Mouse (Mus musculus) embryo, embryonic 11 days (tissue): ENCODE measurements around the gene Dicer1.

Source experiments
- DNase-seq: peaks from one replicate; pipeline ENCODE4 v3.0.0-alpha.2; 2015

Gene Dicer1

DNA sequence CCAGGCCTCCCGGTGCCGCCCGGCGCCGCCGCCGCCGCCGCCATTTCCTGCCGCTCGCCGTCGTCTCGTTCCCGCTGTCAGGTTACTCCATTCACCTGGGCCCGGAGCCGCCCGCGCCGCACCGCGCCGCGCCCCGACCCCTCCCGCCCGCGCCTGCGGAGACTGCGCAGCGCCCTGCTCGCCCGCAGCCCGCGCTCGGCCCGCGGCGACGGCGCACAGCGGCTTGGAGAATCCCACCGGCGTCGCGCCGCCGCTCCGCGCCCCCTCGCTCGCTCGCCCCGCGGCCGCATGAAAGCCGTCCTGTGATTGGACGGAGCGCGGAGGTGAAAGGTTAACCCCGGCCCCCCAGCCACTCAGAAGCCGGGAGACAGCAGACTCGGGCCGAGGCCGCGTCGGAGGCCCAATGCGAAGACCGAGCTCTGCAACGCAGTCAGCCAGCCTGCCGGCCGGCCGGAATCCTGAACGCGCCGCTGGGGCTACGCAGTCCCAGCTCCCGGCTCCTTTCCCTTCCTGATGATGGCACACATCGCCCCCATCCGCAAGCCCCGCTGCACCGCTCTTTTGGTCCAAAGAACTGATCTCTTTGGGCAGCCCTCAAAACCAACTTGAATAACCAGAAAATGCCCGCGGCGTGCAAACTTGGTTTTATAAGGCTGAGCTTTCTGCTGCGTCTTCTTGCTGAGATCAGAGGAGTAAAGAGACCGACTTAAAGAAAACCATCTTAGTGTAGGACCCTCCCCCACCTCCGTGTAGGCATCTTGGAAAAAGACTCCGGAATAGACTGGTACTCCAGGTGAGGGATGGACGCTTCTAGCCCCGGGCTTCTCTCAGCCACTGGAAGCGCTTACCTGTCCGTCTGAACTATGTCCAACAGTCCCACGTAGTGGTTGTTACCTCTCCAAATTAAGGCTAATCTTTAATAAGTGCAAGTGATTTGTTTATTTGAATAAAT lies at the start of gene Dicer1:
Gene Dicer1, minus strand, starts transcription at position 139 of the 952 bp plus-strand sequence.
- peak; percentile 97 for DNase-seq

- DNase-seq, result no peak
Observed at GRCm38 (mm10) chr12:104799365-104799764, 47.6 kb upstream of the Dicer1 start.

- no peak for DNase-seq
Observed at GRCm38 (mm10) chr12:104797905-104798304, 46.2 kb upstream of the Dicer1 start.

DNA sequence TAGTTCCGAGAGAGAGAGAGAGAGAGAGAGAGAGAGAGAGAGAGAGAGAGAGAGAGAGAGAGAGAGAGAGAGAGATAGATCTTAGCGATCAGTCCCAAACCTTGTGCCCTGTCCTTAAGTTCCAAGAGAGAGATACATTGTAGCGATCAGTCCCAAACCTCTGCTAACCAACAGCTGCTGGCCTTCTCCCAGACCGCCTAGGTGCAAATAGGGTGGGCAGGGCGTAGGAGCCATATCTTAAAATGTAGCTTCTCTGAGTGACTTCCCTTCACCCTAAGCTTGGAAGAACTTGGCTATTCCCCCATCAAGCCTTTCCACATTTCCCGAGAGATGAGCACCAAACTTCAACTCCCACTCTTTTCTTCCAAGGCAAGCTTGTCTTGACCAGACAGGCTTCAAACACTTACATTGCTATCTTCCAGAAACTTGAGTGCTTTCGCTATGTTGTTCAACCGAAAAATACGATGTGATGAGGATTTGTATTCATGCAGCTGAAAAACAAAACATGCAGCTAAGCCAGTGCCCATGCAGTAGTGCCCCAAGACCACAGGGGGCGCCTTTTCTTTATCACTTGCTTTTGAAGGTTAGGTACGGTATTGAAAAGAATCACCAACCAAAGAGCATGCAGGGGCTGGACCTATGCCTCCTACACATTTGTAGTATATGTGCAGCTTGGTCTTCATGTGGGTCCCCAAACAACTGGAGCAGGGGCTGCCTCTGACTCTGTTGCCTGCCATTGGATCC lies 45.1 kb upstream of the Dicer1 start:
- no peak for DNase-seq

DNA sequence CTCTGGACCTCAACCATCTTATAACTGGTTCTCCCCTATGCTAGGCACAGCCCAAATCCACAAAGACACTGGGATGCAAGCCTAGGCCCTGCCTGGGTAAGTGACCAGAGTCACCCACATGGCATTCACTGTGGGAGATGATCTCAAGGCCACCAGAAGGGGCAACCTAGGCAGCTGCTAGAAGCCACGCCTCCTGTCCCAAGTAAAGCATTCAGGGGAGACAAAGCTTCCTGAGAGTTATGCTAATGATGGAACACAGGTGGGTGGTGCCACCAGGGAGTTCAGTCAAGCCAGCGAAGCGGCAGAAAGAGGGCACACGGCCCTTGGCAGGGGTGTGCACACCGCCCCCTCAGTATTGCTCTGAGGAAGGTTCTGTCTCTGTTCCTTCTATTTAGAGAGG lies 43.2 kb upstream of the Dicer1 start:
- no peak for DNase-seq

GRCm38 (mm10) chr12:104793486-104793885 lies 41.7 kb upstream of the Dicer1 start:
- no peak for DNase-seq

- no peak for DNase-seq
Observed at GRCm38 (mm10) chr12:104777603-104778002, 25.9 kb upstream of the Dicer1 start.

GRCm38 (mm10) chr12:104771941-104772340 lies 20.2 kb upstream of the Dicer1 start:
- DNase-seq, result no peak

DNA sequence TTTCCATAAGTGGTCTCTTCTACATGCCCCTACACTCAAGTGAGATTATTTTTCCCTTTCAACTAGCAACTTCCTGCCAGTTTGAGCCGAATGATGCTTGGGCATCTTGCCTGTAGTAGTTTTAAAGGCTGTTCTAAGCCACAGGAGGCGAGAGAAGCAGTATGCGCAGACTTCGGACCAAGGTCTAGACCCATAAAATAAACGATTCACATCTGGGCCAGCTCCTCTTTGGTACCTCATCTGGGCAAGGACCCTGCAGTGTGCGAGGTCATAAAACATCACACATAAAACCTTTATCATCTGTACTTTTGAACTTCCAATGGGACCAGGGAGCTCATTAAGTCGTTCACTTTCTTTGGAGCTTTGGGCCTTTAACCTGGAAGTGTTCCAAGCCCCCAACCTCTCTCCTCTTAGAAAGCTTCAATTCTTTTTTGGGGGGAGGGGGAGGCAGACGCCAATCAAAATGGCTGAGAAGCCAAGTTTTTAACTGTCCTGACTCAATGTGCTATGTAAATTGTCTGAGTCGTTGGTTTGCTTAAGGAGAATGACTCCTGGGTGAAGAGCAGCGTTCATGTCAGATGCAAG lies 17.5 kb upstream of the Dicer1 start:
- no peak for DNase-seq

DNA sequence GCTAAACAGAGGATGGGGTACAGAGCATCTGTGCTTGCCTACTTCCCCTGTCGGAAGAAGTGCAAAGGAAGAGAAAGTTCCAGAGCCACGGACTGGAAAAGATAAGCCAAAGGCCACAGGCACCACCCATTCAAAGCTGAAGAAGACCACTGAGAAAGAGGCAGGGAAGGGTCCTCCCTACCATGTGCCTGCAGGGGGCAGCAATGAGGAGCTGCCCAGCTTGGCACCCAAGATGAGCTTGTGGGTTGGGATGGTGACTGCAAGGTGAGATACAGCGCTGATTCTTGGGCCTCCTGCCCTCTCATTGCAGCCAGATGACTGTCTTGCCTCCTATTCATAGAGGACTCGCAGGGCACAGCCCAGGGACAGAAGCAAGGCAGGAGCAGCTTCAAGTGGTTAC lies 15.4 kb upstream of the Dicer1 start:
- DNase-seq, result no peak

- DNase-seq, result no peak
Observed at GRCm38 (mm10) chr12:104765761-104766160, 14.0 kb upstream of the Dicer1 start.

- no peak for DNase-seq
Observed at GRCm38 (mm10) chr12:104765116-104765515, 13.4 kb upstream of the Dicer1 start.

DNA sequence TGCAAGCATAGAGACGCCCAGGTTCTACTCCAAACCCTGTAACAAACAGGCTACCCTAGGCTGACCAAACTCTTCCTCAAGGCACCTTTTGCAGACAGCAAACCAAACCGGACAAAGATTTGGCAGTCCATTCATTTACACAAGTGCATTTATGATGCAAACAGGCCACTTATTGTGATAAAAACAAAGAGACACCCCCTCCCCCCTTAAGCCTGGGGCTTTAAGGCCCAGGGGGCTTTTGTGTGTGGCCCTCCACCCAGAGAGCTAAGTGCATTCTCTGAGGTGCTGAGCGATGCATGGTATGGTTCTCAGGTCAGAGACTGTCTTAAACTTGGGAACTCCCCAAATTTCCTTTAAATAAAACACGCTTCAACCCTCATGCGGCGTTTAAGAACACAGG lies 12.2 kb upstream of the Dicer1 start:
- DNase-seq, result no peak

GRCm38 (mm10) chr12:104761411-104761810 lies 9.7 kb upstream of the Dicer1 start:
- no peak for DNase-seq

GRCm38 (mm10) chr12:104758066-104758465 lies 6.3 kb upstream of the Dicer1 start:
- no peak for DNase-seq

- DNase-seq, result no peak
Observed at GRCm38 (mm10) chr12:104753686-104754085, 1.9 kb upstream of the Dicer1 start.

DNA sequence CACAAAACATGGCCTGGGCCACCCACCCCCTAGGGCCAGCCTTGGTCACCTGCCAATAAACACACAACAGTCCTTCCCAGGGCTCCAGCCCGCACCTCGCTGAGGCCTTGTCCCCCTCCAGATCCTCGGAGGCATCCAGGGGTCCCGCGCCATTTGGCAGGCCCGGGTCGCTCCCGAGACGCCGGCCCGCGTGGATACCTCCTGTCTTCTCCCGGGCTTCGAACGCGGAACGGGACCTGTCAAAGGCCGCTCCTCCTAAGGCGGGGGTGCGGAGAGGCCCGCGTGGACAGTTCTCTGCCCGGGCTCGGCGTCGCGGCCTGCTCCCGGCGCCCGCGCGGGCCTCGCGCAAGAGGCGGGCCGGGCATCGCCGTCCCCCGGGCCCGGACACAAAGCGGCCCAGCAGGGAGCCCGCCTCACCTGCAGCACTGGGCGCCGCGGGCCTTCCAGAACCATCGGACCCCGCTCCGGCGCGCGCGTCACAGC lies 380 bp downstream of the Dicer1 start:
- DNase-seq, result peak; percentile 56

GRCm38 (mm10) chr12:104748946-104749345 lies 2.8 kb downstream of the Dicer1 start:
- no peak for DNase-seq

- no peak for DNase-seq
Observed at GRCm38 (mm10) chr12:104747252-104747651, 4.5 kb downstream of the Dicer1 start.

DNA sequence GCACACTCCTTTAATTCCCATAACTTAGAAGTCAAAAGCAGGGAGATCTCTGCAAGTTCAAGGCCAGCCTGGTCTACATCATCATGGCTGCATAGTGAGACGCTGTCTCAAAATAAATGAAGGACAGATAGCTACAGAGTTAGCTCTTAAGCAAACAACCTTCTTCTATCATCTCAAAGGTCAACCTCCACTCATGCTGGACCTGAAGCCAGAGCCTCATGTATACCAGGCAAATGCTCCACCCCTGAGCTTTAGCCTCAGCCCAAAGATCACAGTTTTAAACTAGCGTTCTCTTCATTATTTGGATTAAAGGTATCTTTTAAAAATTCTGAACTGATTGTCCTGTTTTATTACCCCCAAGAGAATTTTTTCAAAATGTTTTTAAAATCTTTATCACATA lies 5.2 kb downstream of the Dicer1 start:
- DNase-seq, result no peak

DNA sequence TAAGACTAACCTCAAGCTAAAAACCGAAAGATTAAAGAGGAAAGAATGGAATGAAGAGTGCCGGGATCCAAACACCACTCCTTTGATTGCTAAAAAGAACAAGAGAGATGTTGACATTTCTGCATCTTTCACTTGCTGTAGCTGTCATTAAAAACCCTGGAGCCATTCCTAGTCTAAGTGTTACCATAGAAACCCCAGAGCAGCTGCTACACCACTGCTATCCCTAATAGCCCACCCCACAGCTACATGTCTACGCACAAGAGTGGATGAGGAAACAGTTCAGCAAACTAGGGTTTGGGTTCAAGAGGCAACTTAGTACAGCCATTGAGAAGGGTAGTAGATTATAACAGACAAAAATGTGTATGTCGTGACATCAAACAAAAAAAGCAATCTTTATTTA lies 8.1 kb downstream of the Dicer1 start:
- peak; percentile 25 for DNase-seq

DNA sequence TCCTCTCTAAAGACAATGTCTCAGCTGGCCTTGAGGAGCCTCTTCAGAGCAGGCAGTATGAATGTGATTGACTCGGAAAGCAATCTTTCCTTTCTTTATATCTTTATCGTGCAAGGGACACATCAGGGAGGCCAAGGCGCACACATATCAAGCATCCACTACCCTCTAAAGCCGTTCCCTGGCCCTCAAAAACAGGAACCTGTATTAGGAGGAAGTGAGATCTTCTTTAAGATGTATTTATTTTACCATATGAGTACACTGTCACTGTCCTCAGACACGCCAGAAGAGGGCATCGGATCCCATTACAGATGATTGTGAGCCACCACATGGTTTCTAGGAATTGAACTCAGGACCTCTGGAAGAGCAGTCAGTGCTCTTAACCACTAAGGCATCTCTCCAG lies 9.5 kb downstream of the Dicer1 start:
- no peak for DNase-seq
